Mouse (Mus musculus): ENCODE results near the gene Tmem207. TPM values are rescaled to one million over a fixed set of nuclear protein-coding genes. Genes with fewer than 3 reads are reported as not detected.
"Not testable (repeated sequence)": the region's sequence is repeated elsewhere in the genome, so short reads cannot be mapped to it uniquely, and the experiment has no call there.

Gene Tmem207
- polyA plus RNA-seq, 1 experiment = not detected

GRCm38 (mm10) chr16:26525832-26526231 lies 737 bp downstream of the Tmem207 start:
- Histone ChIP-seq H3K27me3 (ENCODE audit: control insufficient read depth, insufficient read depth, low read length) (no peaks in the 10 kb centered on the region), H3K36me3 (ENCODE audit: control insufficient read depth, insufficient read depth, low read length) (no peaks in the 10 kb centered on the region), H3K27ac (ENCODE audit: insufficient read depth, low read depth, low read length) (no peak overlapping the region), H3K4me3 (ENCODE audit: low read depth, low read length) (no peak overlapping the region), H3K4me1 (ENCODE audit: control insufficient read depth, insufficient read depth, insufficient read length, low read length) (no peaks in the 10 kb centered on the region)
- 73% methylated on average over 5 of the region's 5 CpGs for WGBS
- TF ChIP-seq POLR2A (IDR thresholded peaks at IDR 0.05; ENCODE audit: low read depth, low read length) = no peak
- TF ChIP-seq CTCF (IDR thresholded peaks at IDR 0.05; ENCODE audit: extremely low read depth, insufficient read length, insufficient replicate concordance, low read depth, low read length) = no peak

GRCm38 (mm10) chr16:26519596-26519995 lies 7.0 kb downstream of the Tmem207 start:
- no peaks in the 10 kb centered on the region for H3K4me1 ChIP-seq (ENCODE audit: control insufficient read depth, insufficient read depth, insufficient read length, low read length)
- 34% methylated on average over 2 of the region's 2 CpGs for WGBS
- no peaks in the 10 kb centered on the region for H3K27me3 ChIP-seq (ENCODE audit: control insufficient read depth, insufficient read depth, low read length)
- H3K4me3 ChIP-seq (ENCODE audit: low read depth, low read length) = no peak overlapping the region
- no peak overlapping the region for H3K27ac ChIP-seq (ENCODE audit: insufficient read depth, low read depth, low read length)
- TF ChIP-seq CTCF (IDR thresholded peaks at IDR 0.05; ENCODE audit: extremely low read depth, insufficient read length, insufficient replicate concordance, low read depth, low read length) = no peak
- TF ChIP-seq POLR2A (IDR thresholded peaks at IDR 0.05; ENCODE audit: low read depth, low read length) = no peak
- no peaks in the 10 kb centered on the region for H3K36me3 ChIP-seq (ENCODE audit: control insufficient read depth, insufficient read depth, low read length)

- H3K4me1 ChIP-seq (ENCODE audit: control insufficient read depth, insufficient read depth, insufficient read length, low read length) = no peaks in the 10 kb centered on the region
- no peak overlapping the region for H3K4me3 ChIP-seq (ENCODE audit: low read depth, low read length)
- no peaks in the 10 kb centered on the region for H3K36me3 ChIP-seq (ENCODE audit: control insufficient read depth, insufficient read depth, low read length)
- H3K27ac ChIP-seq (ENCODE audit: insufficient read depth, low read depth, low read length) = no peak overlapping the region
- 67% methylated on average over 4 of the region's 4 CpGs for WGBS
- TF ChIP-seq CTCF (IDR thresholded peaks at IDR 0.05; ENCODE audit: extremely low read depth, insufficient read length, insufficient replicate concordance, low read depth, low read length) (no peak), POLR2A (IDR thresholded peaks at IDR 0.05; ENCODE audit: low read depth, low read length) (no peak)
- no peaks in the 10 kb centered on the region for H3K27me3 ChIP-seq (ENCODE audit: control insufficient read depth, insufficient read depth, low read length)
Observed at GRCm38 (mm10) chr16:26504961-26505360, 21.6 kb downstream of the Tmem207 start.

- no peaks in the 10 kb centered on the region for H3K4me1 ChIP-seq (ENCODE audit: control insufficient read depth, insufficient read depth, insufficient read length, low read length)
- WGBS = 77% methylated on average over 3 of the region's 3 CpGs
- H3K27me3 ChIP-seq (ENCODE audit: control insufficient read depth, insufficient read depth, low read length) = no peaks in the 10 kb centered on the region
- no peak overlapping the region for H3K4me3 ChIP-seq (ENCODE audit: low read depth, low read length)
- TF ChIP-seq CTCF (IDR thresholded peaks at IDR 0.05; ENCODE audit: extremely low read depth, insufficient read length, insufficient replicate concordance, low read depth, low read length) (no peak), POLR2A (IDR thresholded peaks at IDR 0.05; ENCODE audit: low read depth, low read length) (no peak)
- no peaks in the 10 kb centered on the region for H3K36me3 ChIP-seq (ENCODE audit: control insufficient read depth, insufficient read depth, low read length)
- H3K27ac ChIP-seq (ENCODE audit: insufficient read depth, low read depth, low read length) = no peak overlapping the region
Observed at GRCm38 (mm10) chr16:26500738-26501137, 25.8 kb downstream of the Tmem207 start.

GRCm38 (mm10) chr16:26499705-26500104 lies 26.9 kb downstream of the Tmem207 start:
- WGBS = 89% methylated on average over 3 of the region's 3 CpGs
- H3K4me3 ChIP-seq (ENCODE audit: low read depth, low read length); H3K36me3 ChIP-seq (ENCODE audit: control insufficient read depth, insufficient read depth, low read length); H3K4me1 ChIP-seq (ENCODE audit: control insufficient read depth, insufficient read depth, insufficient read length, low read length); H3K27ac ChIP-seq (ENCODE audit: insufficient read depth, low read depth, low read length); H3K27me3 ChIP-seq (ENCODE audit: control insufficient read depth, insufficient read depth, low read length): not testable (repeated sequence)

GRCm38 (mm10) chr16:26495721-26496120 lies 30.8 kb downstream of the Tmem207 start:
- 23% methylated on average over 2 of the region's 2 CpGs for WGBS
- H3K36me3 ChIP-seq (ENCODE audit: control insufficient read depth, insufficient read depth, low read length) = no peaks in the 10 kb centered on the region

GRCm38 (mm10) chr16:26471254-26471653 lies 55.3 kb downstream of the Tmem207 start:
- TF ChIP-seq POLR2A (IDR thresholded peaks at IDR 0.05; ENCODE audit: low read depth, low read length) (no peak), CTCF (IDR thresholded peaks at IDR 0.05; ENCODE audit: extremely low read depth, insufficient read length, insufficient replicate concordance, low read depth, low read length) (no peak)

More at GRCm38 (mm10) chr16:26495721-26496120, 30.8 kb downstream of the Tmem207 start:
- Histone ChIP-seq H3K4me3 (ENCODE audit: low read depth, low read length) (no peak overlapping the region), H3K27me3 (ENCODE audit: control insufficient read depth, insufficient read depth, low read length) (no peaks in the 10 kb centered on the region), H3K4me1 (ENCODE audit: control insufficient read depth, insufficient read depth, insufficient read length, low read length) (no peaks in the 10 kb centered on the region), H3K27ac (ENCODE audit: insufficient read depth, low read depth, low read length) (no peak overlapping the region)
- TF ChIP-seq POLR2A (IDR thresholded peaks at IDR 0.05; ENCODE audit: low read depth, low read length) (no peak), CTCF (IDR thresholded peaks at IDR 0.05; ENCODE audit: extremely low read depth, insufficient read length, insufficient replicate concordance, low read depth, low read length) (no peak)

GRCm38 (mm10) chr16:26466535-26466934 lies 60.0 kb downstream of the Tmem207 start:
- H3K27me3 ChIP-seq (ENCODE audit: control insufficient read depth, insufficient read depth, low read length) = no peaks in the 10 kb centered on the region
- no peaks in the 10 kb centered on the region for H3K36me3 ChIP-seq (ENCODE audit: control insufficient read depth, insufficient read depth, low read length)
- TF ChIP-seq POLR2A (IDR thresholded peaks at IDR 0.05; ENCODE audit: low read depth, low read length) (no peak), CTCF (IDR thresholded peaks at IDR 0.05; ENCODE audit: extremely low read depth, insufficient read length, insufficient replicate concordance, low read depth, low read length) (no peak)
- no peaks in the 10 kb centered on the region for H3K4me1 ChIP-seq (ENCODE audit: control insufficient read depth, insufficient read depth, insufficient read length, low read length)
- no peak overlapping the region for H3K27ac ChIP-seq (ENCODE audit: insufficient read depth, low read depth, low read length)
- WGBS = 86% methylated on average over 4 of the region's 4 CpGs
- H3K4me3 ChIP-seq (ENCODE audit: low read depth, low read length) = no peak overlapping the region

More at GRCm38 (mm10) chr16:26471254-26471653, 55.3 kb downstream of the Tmem207 start:
- Histone ChIP-seq H3K27me3 (ENCODE audit: control insufficient read depth, insufficient read depth, low read length) (no peaks in the 10 kb centered on the region), H3K27ac (ENCODE audit: insufficient read depth, low read depth, low read length) (no peak overlapping the region), H3K4me1 (ENCODE audit: control insufficient read depth, insufficient read depth, insufficient read length, low read length) (no peaks in the 10 kb centered on the region), H3K4me3 (ENCODE audit: low read depth, low read length) (no peak overlapping the region), H3K36me3 (ENCODE audit: control insufficient read depth, insufficient read depth, low read length) (no peaks in the 10 kb centered on the region)
- WGBS = 86% methylated on average over 4 of the region's 4 CpGs

Measured in small intestine, adult 2 months (tissue).